Mouse (Mus musculus) Patski (cell line): ENCODE data around the gene Sct. TPM values are rescaled to one million over a fixed set of nuclear protein-coding genes. Genes with fewer than 3 reads are reported as not detected.

Experiments
- ATAC-seq: fragments of 100-300 bp; one replicate; pipeline ENCODE4 v1.8.0; 2021
- CTCF ChIA-PET: fragments of 350-600 bp; sonication (Branson Sonifier 250); formaldehyde crosslinking; loops from one replicate; lab custom pipeline; 2022; ENCODE audit warnings: inconsistent platforms; lab: Charles Lee
- POLR2A ChIA-PET: fragments of 350-600 bp; sonication (Branson Sonifier 250); formaldehyde crosslinking; loops from one replicate; lab custom pipeline; 2022; ENCODE audit warnings: antibody characterized with exemption, inconsistent platforms; lab: Charles Lee
- DNase-seq: peaks from one replicate; pipeline ENCODE4 v3.0.0-alpha.2; 2011; ENCODE audit warnings: low read depth, low spot score
- H3K27me3 ChIP-seq: fragments of 371-371 bp; one replicate; pipeline ENCODE4 v1.5.1; 2021
- CTCF ChIP-seq: fragments of 100-300 bp; IDR thresholded peaks from one replicate; pipeline ENCODE4 v1.5.1; 2021
- in situ Hi-C: fragments of 300-500 bp; cut with MboI; formaldehyde crosslinking; loops from 3 replicates; pipeline ENCODE4 v1.11.1; 2018; ENCODE audit warnings: low pct_unique_long_range_greater_than_20kb, mixed read lengths
- polyA plus RNA-seq: library from polyadenylated mRNA; unstranded; gene quantifications from one replicate; pipeline ENCODE4 v1.2.3, GENCODE M21; 2021

The Sct gene
- polyA plus RNA-seq, 1 experiment from 2014 or later: not detected

DNA sequence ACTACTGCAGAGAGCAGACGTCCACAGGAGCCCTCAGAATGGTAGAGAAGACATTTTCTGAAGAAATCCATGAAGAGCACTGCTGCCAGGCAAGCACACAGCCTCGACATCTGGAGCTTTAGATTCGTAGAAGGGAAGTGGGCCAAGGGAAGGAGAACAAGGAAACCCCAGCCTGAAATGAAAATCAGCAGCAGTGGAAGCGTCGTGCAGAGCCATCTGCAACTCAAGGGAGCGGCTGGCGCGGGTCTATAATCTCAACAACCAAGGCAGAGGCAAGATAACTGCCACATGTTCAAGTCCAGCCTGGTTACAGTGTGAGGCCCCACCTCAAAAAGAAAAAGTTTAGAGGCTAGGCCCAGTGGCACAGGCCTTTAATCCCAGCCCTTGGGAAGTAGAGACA, 36.1 kb upstream of the Sct start:
- in situ Hi-C loops: loop anchor here (5.0 kb wide), 2 partner anchors 48 to 73 kb away; partner anchors contain the start of gene Irf7
- ChIA-PET CTCF (interaction anchor here (0.8 to 1.3 kb wide), 4 partner anchors 11 to 51 kb away, joined by 3 to 4 read pairs (median 4); no protein-coding TSS in a partner anchor), POLR2A (no interaction called here)
- DNase-seq: no peak
- H3K27me3 ChIP-seq: no peaks in the 10 kb centered on the region
- no peak for ATAC-seq
- TF ChIP-seq CTCF: no peak

- ATAC-seq (no peak), DNase-seq (no peak)
- no peak for TF ChIP-seq CTCF
- CTCF ChIA-PET: interaction anchor here (1.1 kb wide), 1 partner anchor 47 kb away, joined by 4 read pairs; no protein-coding TSS in a partner anchor
- no peaks in the 10 kb centered on the region for H3K27me3 ChIP-seq
- in situ Hi-C loops: no loop called here
- POLR2A ChIA-PET: no interaction called here
Measured at GRCm38 (mm10) chr7:141314416-141314815, 35.5 kb upstream of the Sct start.

- CTCF ChIA-PET: interaction anchor here (1.7 kb wide), 1 partner anchor 12 kb away, joined by 4 read pairs; no protein-coding TSS in a partner anchor
- no peaks in the 10 kb centered on the region for H3K27me3 ChIP-seq
- DNase-seq (no peak), ATAC-seq (no peak)
- TF ChIP-seq CTCF: no peak
- in situ Hi-C loops: no loop called here
- POLR2A ChIA-PET: no interaction called here
Measured at GRCm38 (mm10) chr7:141304537-141304936, 25.6 kb upstream of the Sct start.

DNA sequence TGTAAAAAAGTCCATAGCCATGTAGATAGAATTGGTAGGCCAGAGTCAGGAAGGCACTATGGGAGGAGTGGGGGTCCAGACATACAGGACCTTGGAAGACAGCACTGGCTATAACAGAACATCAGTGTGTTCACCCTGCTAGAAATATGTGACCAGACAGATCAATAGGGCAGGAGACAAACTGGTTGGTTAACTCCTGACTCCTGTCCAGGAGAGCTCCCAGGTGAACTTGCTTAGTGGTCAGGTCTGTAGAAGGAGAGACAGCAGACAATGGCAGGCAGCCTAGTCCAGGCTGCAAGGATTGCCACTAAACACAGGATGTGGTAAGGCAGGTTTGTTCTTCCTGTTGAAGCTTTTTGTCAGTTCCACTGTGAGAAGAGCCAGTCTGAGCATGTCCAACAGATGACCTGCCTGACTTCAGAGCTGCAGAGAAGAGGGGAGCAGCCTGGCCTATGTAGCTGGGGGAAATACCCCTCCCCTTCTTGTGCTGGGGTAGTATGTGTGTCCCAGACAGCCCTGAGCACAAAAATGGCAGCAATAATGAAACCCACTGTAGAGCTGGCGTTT, 23.9 kb upstream of the Sct start:
- DNase-seq: no peak
- CTCF ChIA-PET: interaction anchor here (1.3 to 1.7 kb wide), 4 partner anchors 12 to 34 kb away, joined by 3 to 4 read pairs (median 4); partner anchors contain the start of gene Sct

DNA sequence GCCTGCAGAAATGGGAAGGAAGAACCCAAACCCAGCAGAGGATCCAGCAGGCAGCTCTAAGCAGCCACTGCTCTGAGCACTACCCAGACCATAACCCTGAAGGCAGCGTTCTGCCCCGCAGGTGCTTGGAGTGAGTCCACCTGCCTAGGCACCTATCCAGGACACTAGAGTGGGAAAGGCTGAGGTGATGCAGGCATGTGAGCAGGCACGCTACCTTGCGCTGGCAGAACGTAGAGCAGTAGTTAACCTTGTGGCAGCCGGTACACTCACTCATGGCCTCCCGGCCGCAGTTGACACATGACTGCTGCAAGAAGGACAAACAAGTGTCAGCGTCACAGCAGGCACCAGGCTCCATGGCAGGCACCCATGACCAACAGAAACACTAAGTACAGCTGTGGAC, 22.5 kb upstream of the Sct start:
- CTCF ChIA-PET: interaction anchor here (1.3 kb wide), 1 partner anchor 23 kb away, joined by 4 read pairs; the partner anchor contains the start of gene Sct
- H3K27me3 ChIP-seq: no peaks in the 10 kb centered on the region
- no peak for DNase-seq

More for the DNA sequence above, 23.9 kb upstream of the Sct start:
- TF ChIP-seq CTCF: no peak
- H3K27me3 ChIP-seq: no peaks in the 10 kb centered on the region
- POLR2A ChIA-PET: no interaction called here
- in situ Hi-C loops: no loop called here
- ATAC-seq: no peak

GRCm38 (mm10) chr7:141299175-141299574, 20.2 kb upstream of the Sct start:
- DNase-seq: no peak
- no peak for TF ChIP-seq CTCF
- no peaks in the 10 kb centered on the region for H3K27me3 ChIP-seq
- no peak for ATAC-seq
- POLR2A ChIA-PET: no interaction called here
- CTCF ChIA-PET: no interaction called here
- in situ Hi-C loops: no loop called here

More for the DNA sequence above, 22.5 kb upstream of the Sct start:
- ATAC-seq: no peak
- TF ChIP-seq CTCF: no peak
- in situ Hi-C loops: no loop called here
- POLR2A ChIA-PET: no interaction called here

- no peaks in the 10 kb centered on the region for H3K27me3 ChIP-seq
- ChIA-PET CTCF (no interaction called here), POLR2A (no interaction called here)
- DNase-seq (no peak), ATAC-seq (no peak)
- in situ Hi-C loops: no loop called here
- TF ChIP-seq CTCF: no peak
Measured at GRCm38 (mm10) chr7:141297926-141298650, 19.2 kb upstream of the Sct start.

- TF ChIP-seq CTCF: no peak
- DNase-seq: no peak
- in situ Hi-C loops: no loop called here
- no peaks in the 10 kb centered on the region for H3K27me3 ChIP-seq
- ChIA-PET POLR2A (no interaction called here), CTCF (no interaction called here)
- ATAC-seq: no peak
Measured at GRCm38 (mm10) chr7:141294479-141294878, 15.5 kb upstream of the Sct start.

DNA sequence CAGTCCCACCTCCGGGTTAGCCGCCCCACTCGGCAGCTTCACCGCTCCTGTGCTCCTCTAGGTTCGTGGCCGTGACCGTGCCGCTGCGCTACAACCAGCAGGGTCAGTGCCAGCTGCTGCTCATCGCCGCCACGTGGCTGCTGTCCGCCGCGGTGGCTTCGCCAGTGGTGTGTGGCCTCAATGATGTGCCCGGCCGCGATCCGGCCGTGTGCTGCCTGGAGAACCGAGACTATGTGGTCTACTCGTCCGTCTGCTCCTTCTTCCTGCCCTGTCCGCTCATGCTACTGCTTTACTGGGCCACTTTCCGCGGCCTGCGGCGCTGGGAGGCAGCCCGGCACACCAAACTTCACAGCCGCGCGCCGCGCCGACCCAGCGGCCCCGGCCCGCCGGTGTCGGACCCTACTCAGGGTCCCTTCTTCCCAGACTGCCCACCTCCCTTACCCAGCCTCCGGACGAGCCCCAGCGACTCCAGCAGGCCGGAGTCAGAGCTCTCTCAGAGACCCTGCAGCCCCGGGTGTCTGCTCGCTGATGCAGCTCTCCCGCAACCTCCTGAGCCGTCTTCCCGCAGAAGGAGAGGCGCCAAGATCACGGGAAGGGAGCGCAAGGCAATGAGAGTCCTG, 15.0 kb upstream of the Sct start:
- in situ Hi-C loops: no loop called here
- no peak for TF ChIP-seq CTCF
- no peaks in the 10 kb centered on the region for H3K27me3 ChIP-seq
- no peak for DNase-seq
- ATAC-seq: no peak
- CTCF ChIA-PET: no interaction called here
- POLR2A ChIA-PET: no interaction called here

DNA sequence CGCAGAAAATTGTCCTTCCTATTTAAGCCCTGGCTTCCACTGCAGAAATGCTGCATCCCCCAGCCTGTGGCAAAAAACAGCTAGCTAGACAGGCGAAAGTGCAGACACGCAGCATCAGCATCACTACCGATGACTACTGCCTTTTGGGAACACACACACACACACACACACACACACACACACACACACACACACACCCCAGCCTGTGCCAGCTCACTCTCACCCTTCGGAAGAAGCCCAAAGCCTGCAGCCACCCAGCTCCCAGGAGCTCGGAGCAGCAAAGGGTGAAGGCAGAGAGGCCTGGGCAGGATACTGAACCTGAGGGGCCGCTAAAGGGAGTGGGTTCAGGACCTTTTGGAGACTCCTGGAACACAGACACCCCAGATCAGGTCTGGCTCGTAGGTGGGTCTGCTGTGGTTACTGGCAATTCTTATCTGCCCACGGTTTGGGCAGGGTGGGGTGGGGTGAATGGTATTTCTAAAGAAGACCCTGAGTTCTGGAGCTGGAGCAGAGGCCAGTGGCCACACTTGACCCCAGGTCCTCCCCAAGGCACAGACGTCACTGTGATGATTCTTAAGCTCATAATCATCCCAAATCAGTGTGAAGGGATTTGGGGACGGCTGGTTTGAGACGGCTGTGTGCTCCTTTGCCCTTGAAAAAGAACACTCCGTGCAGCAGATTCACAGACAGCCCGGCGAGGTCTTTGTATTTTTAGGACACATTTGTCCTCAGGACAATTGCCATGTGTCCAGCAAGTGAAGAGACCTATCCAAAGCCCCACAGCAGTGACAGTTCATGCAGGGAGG, 13.9 kb upstream of the Sct start:
- CTCF ChIA-PET: no interaction called here
- in situ Hi-C loops: no loop called here
- ATAC-seq (no peak), DNase-seq (no peak)
- H3K27me3 ChIP-seq: no peaks in the 10 kb centered on the region
- POLR2A ChIA-PET: no interaction called here
- no peak for TF ChIP-seq CTCF
